Mouse (Mus musculus): ENCODE measurements around the gene B230219D22Rik. TPM values are rescaled to one million over a fixed set of nuclear protein-coding genes. Genes with fewer than 3 reads are reported as not detected.

Gene B230219D22Rik
- polyA plus RNA-seq (2012; rRNA removed): 63.4 and 72.9 TPM in 2 replicates

GRCm38 (mm10) chr13:55692535-55693242, at the start of gene B230219D22Rik:
Gene B230219D22Rik, plus strand, starts transcription at chr13:55693124.
- WGBS: 2% methylated on average over 47 of the region's 51 CpGs
- Histone ChIP-seq H3K4me1 (ENCODE audit: control insufficient read depth, insufficient read depth, low read length) (peaks cover 5% of the 10 kb centered on the region; the same call in 1 of the 2 replicates), H3K27ac (ENCODE audit: insufficient read depth, low read length) (peak within 1 kb of the TSS; percentile 60), H3K27me3 (ENCODE audit: control insufficient read depth, insufficient read depth, low read length) (no peaks in the 10 kb centered on the region), H3K4me3 (replicated peaks; ENCODE audit: insufficient read depth, low read depth, low read length) (peak within 1 kb of the TSS; percentile 68)
- TF ChIP-seq POLR2A (IDR thresholded peaks at IDR 0.05; ENCODE audit: borderline replicate concordance, insufficient read depth, low read length) (peak; percentile 100), CTCF (IDR thresholded peaks at IDR 0.05; ENCODE audit: borderline replicate concordance, insufficient read depth, low read depth, low read length) (no peak)
- DNase-seq: peak; percentile 91 to 93

GRCm38 (mm10) chr13:55644525-55644924, 48.4 kb upstream of the B230219D22Rik start:
- H3K27me3 ChIP-seq (ENCODE audit: control insufficient read depth, insufficient read depth, low read length): no peaks in the 10 kb centered on the region
- DNase-seq: no peak
- TF ChIP-seq POLR2A (IDR thresholded peaks at IDR 0.05; ENCODE audit: borderline replicate concordance, insufficient read depth, low read length): no peak
- TF ChIP-seq CTCF (IDR thresholded peaks at IDR 0.05; ENCODE audit: borderline replicate concordance, insufficient read depth, low read depth, low read length): no peak
- 0 out of 2 replicates have a peak, but pooled peaks cover 3% of the 10 kb centered on the region for H3K4me1 ChIP-seq (ENCODE audit: control insufficient read depth, insufficient read depth, low read length)
- H3K4me3 ChIP-seq (replicated peaks; ENCODE audit: insufficient read depth, low read depth, low read length): no peak overlapping the region
- no peak overlapping the region for H3K27ac ChIP-seq (ENCODE audit: insufficient read depth, low read length)
- WGBS: 91% methylated on average over 2 of the region's 2 CpGs

- Histone ChIP-seq H3K4me1 (ENCODE audit: control insufficient read depth, insufficient read depth, low read length) (no peaks in the 10 kb centered on the region), H3K27ac (ENCODE audit: insufficient read depth, low read length) (no peak overlapping the region), H3K27me3 (ENCODE audit: control insufficient read depth, insufficient read depth, low read length) (no peaks in the 10 kb centered on the region), H3K4me3 (replicated peaks; ENCODE audit: insufficient read depth, low read depth, low read length) (no peak overlapping the region)
- no peak for DNase-seq
- TF ChIP-seq POLR2A (IDR thresholded peaks at IDR 0.05; ENCODE audit: borderline replicate concordance, insufficient read depth, low read length) (no peak), CTCF (IDR thresholded peaks at IDR 0.05; ENCODE audit: borderline replicate concordance, insufficient read depth, low read depth, low read length) (peak; percentile 19; the same call in 1 of the 2 replicates)
- 82% methylated on average over 12 of the region's 12 CpGs for WGBS
Observed at GRCm38 (mm10) chr13:55650098-55650497, 42.8 kb upstream of the B230219D22Rik start.

DNA sequence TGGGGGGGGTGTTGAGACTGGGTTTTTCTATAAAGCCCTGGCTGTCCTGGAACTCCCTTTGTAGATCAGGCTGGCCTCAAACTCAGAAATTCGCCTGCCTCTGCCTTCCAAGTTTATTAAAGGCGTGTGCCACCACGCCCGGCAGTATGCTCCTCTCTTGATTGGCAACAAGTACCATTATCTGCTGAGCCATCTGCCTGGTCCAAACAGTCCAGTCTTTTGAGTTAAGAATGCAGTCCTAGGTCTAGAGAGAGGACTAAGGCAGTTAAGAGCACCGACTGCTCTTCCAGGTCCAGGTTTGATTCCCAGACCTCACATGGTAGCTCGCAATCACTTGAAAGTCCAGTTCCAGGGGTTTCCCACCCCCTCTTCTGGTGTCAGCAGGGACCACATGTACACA, 41.9 kb upstream of the B230219D22Rik start:
- Histone ChIP-seq H3K27me3 (ENCODE audit: control insufficient read depth, insufficient read depth, low read length) (no peaks in the 10 kb centered on the region), H3K4me3 (replicated peaks; ENCODE audit: insufficient read depth, low read depth, low read length) (no peak overlapping the region), H3K4me1 (ENCODE audit: control insufficient read depth, insufficient read depth, low read length) (no peaks in the 10 kb centered on the region), H3K27ac (ENCODE audit: insufficient read depth, low read length) (no peak overlapping the region)
- TF ChIP-seq CTCF (IDR thresholded peaks at IDR 0.05; ENCODE audit: borderline replicate concordance, insufficient read depth, low read depth, low read length): no peak
- no peak for TF ChIP-seq POLR2A (IDR thresholded peaks at IDR 0.05; ENCODE audit: borderline replicate concordance, insufficient read depth, low read length)
- 86% methylated on average over 6 of the region's 6 CpGs for WGBS
- no peak for DNase-seq

- no peak overlapping the region for H3K27ac ChIP-seq (ENCODE audit: insufficient read depth, low read length)
- H3K27me3 ChIP-seq (ENCODE audit: control insufficient read depth, insufficient read depth, low read length): no peaks in the 10 kb centered on the region
- no peak overlapping the region for H3K4me3 ChIP-seq (replicated peaks; ENCODE audit: insufficient read depth, low read depth, low read length)
- DNase-seq: no peak
- no peaks in the 10 kb centered on the region for H3K4me1 ChIP-seq (ENCODE audit: control insufficient read depth, insufficient read depth, low read length)
- TF ChIP-seq POLR2A (IDR thresholded peaks at IDR 0.05; ENCODE audit: borderline replicate concordance, insufficient read depth, low read length) (no peak), CTCF (IDR thresholded peaks at IDR 0.05; ENCODE audit: borderline replicate concordance, insufficient read depth, low read depth, low read length) (peak; percentile 37; the same call in 1 of the 2 replicates)
- 82% methylated on average over 6 of the region's 6 CpGs for WGBS
Observed at GRCm38 (mm10) chr13:55668550-55668949, 24.4 kb upstream of the B230219D22Rik start.

GRCm38 (mm10) chr13:55672711-55673110, 20.2 kb upstream of the B230219D22Rik start:
- Histone ChIP-seq H3K4me3 (replicated peaks; ENCODE audit: insufficient read depth, low read depth, low read length) (no peak overlapping the region), H3K27ac (ENCODE audit: insufficient read depth, low read length) (no peak overlapping the region), H3K27me3 (ENCODE audit: control insufficient read depth, insufficient read depth, low read length) (no peaks in the 10 kb centered on the region), H3K4me1 (ENCODE audit: control insufficient read depth, insufficient read depth, low read length) (no peaks in the 10 kb centered on the region)
- no peak for TF ChIP-seq CTCF (IDR thresholded peaks at IDR 0.05; ENCODE audit: borderline replicate concordance, insufficient read depth, low read depth, low read length)
- no peak for TF ChIP-seq POLR2A (IDR thresholded peaks at IDR 0.05; ENCODE audit: borderline replicate concordance, insufficient read depth, low read length)
- DNase-seq: no peak
- WGBS: 97% methylated on average over 6 of the region's 6 CpGs

DNA sequence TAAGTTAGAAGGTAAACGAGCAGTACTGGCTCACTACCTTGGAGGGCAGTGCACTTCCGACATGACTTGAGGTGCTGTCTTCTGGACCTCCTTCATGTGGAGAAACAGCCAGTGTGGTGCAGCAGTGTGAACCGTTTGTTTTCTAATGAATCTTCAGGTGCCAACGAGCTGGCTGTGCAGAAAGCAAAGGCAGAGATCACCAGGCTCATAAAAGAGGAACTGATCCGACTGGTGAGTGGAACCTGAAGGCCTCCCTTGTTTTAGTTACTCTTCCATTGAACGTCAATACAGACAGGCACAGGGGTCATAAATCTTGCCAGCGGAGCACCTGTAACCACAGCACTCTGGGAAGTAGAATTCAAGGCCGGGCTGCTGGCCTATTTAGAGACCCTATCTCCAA, 15.6 kb upstream of the B230219D22Rik start:
- 93% methylated on average over 8 of the region's 8 CpGs for WGBS
- Histone ChIP-seq H3K27me3 (ENCODE audit: control insufficient read depth, insufficient read depth, low read length) (no peaks in the 10 kb centered on the region), H3K27ac (ENCODE audit: insufficient read depth, low read length) (no peak overlapping the region), H3K4me3 (replicated peaks; ENCODE audit: insufficient read depth, low read depth, low read length) (no peak overlapping the region), H3K4me1 (ENCODE audit: control insufficient read depth, insufficient read depth, low read length) (no peaks in the 10 kb centered on the region)
- TF ChIP-seq CTCF (IDR thresholded peaks at IDR 0.05; ENCODE audit: borderline replicate concordance, insufficient read depth, low read depth, low read length): no peak
- no peak for TF ChIP-seq POLR2A (IDR thresholded peaks at IDR 0.05; ENCODE audit: borderline replicate concordance, insufficient read depth, low read length)
- DNase-seq: no peak

DNA sequence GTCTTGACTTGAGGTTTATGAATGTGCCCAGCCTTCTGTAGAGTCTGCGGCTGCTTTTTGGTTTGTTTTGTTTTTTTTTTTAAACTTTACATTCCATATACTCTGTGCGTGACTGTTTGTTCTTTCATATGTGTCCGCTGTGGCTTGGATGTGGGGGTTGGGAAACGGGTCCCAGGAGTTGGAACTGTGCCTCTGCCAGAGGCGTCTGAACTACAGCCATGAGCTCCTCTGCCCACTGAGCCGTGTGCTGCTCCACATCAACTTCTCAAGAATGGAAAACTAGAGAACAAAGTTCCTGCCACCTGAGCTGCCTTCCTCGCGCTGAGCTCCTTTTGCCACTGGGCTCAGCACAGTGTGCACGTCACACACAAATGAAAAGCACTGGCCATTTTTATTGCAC, 10.7 kb upstream of the B230219D22Rik start:
- TF ChIP-seq CTCF (IDR thresholded peaks at IDR 0.05; ENCODE audit: borderline replicate concordance, insufficient read depth, low read depth, low read length) (no peak), POLR2A (IDR thresholded peaks at IDR 0.05; ENCODE audit: borderline replicate concordance, insufficient read depth, low read length) (no peak)
- H3K27me3 ChIP-seq (ENCODE audit: control insufficient read depth, insufficient read depth, low read length): no peaks in the 10 kb centered on the region
- H3K4me3 ChIP-seq (replicated peaks; ENCODE audit: insufficient read depth, low read depth, low read length): no peak overlapping the region
- no peaks in the 10 kb centered on the region for H3K4me1 ChIP-seq (ENCODE audit: control insufficient read depth, insufficient read depth, low read length)
- no peak for DNase-seq
- H3K27ac ChIP-seq (ENCODE audit: insufficient read depth, low read length): no peak overlapping the region
- 46% methylated on average over 9 of the region's 9 CpGs for WGBS

All from cerebellum, adult 2 months (tissue).